Mouse (Mus musculus) hindbrain, embryonic 16.5 days (tissue): Measurements from ENCODE around the gene Tmem63b. TPM values are rescaled to one million over a fixed set of nuclear protein-coding genes. Genes with fewer than 3 reads are reported as not detected.
"Not testable (repeated sequence)": the region's sequence is repeated elsewhere in the genome, so short reads cannot be mapped to it uniquely, and the experiment has no call there.

Experiments used
- ATAC-seq: fragments of 200-750 bp; cut with Nextera tagmentation; 2 replicates; pipeline ENCODE4 v1.8.0; 2017; ENCODE audit warnings: moderate TSS enrichment, moderate library complexity
- H3K27ac ChIP-seq: fragments of 300-500 bp; sonication (generic); 2 replicates; pipeline ENCODE4 v1.5.1; 2014; ENCODE audit warnings: low read depth, mild to moderate bottlenecking, control low read depth, low read length, moderate library complexity
- H3K27me3 ChIP-seq: fragments of 300-500 bp; sonication (generic); replicated peaks from 2 replicates; pipeline ENCODE4 v1.6.1; 2014; ENCODE audit warnings: low read length; ENCODE audit not compliant: control insufficient read depth, insufficient read depth
- H3K36me3 ChIP-seq: fragments of 300-500 bp; sonication (generic); 2 replicates; pipeline ENCODE4 v1.6.1; 2014; ENCODE audit warnings: mild to moderate bottlenecking, low read length, moderate library complexity, mixed read lengths; ENCODE audit not compliant: control insufficient read depth, insufficient read depth
- H3K4me1 ChIP-seq: fragments of 300-500 bp; sonication (generic); 2 replicates; pipeline ENCODE4 v1.6.1; 2014; ENCODE audit warnings: low read depth, low read length; ENCODE audit not compliant: control insufficient read depth, insufficient read depth
- H3K4me2 ChIP-seq: fragments of 300-500 bp; sonication (generic); 2 replicates; pipeline ENCODE4 v1.6.1; 2014; ENCODE audit warnings: mild to moderate bottlenecking, low read length, control low read depth, moderate library complexity
- H3K4me3 ChIP-seq: fragments of 300-500 bp; sonication (generic); 2 replicates; pipeline ENCODE4 v1.5.1; 2014; ENCODE audit warnings: mild to moderate bottlenecking, low read length, control low read depth, moderate library complexity
- H3K9ac ChIP-seq: fragments of 300-500 bp; sonication (generic); 2 replicates; pipeline ENCODE4 v1.6.1; 2014; ENCODE audit warnings: low read depth, mild to moderate bottlenecking, control low read depth, low read length, moderate library complexity
- H3K9me3 ChIP-seq: fragments of 300-500 bp; sonication (generic); 2 replicates; pipeline ENCODE4 v1.6.1; 2014; ENCODE audit warnings: mild to moderate bottlenecking, low read length, moderate library complexity; ENCODE audit not compliant: control insufficient read depth
- WGBS: fragments of 180-500 bp; shearing (Covaris S2); extraction: QIAGEN DNeasy Blood & Tissue Kit; methylation state at CpG from one replicate; pipeline ENCODE4 v1.1.7; 2014; 5-methylcytosine and 5-hydroxymethylcytosine counted together
- polyA plus RNA-seq: library from polyadenylated mRNA; unstranded; fragments of >200 nt; fragmentation: Nextera tagmentation; extraction: Ambion mirVana; gene quantifications from 2 replicates; pipeline ENCODE4 v1.2.1, GENCODE M21; 2015

The Tmem63b gene
- polyA plus RNA-seq, 1 experiment from 2014 or later: 148 TPM

DNA sequence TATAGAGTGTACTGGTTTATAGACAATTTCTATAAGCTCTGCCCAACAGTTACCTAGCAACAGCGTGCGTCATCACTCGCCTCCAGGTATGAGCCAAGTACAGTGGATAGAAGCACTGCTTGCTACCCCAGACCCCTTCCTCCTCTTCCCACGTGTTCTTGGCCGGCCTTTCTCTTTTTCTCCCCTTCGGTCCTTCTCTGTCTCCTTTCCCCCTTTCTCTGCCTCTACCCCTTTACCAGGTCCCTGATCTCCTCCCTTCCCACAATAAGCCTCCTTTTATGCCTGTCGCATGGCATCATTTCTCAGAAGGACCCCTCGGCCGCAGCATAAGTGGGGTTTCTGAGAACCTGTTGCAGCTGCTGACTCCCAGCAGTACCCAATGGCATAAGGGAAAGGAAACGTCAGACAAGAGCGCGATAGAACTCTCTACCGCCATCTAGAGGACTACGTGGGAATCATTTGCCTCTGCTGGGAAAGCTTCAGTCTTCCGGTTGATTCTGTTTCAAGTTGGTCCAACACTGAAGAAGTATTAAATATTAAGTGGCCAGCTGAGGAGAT, 60.0 kb downstream of the Tmem63b start:
- Histone ChIP-seq H3K36me3 (no peaks in the 10 kb centered on the region), H3K27ac (no peak overlapping the region), H3K4me1 (peaks cover 12% of the 10 kb centered on the region), H3K9me3 (no peaks in the 10 kb centered on the region), H3K4me2 (peak overlapping the region; percentile 53), H3K27me3 (no peaks in the 10 kb centered on the region), H3K4me3 (peak overlapping the region; percentile 19; the same call in 1 of the 2 replicates), H3K9ac (peak overlapping the region; percentile 42; the same call in 1 of the 2 replicates)
- ATAC-seq: no peak; the same call in 1 of the 2 replicates
- 24% methylated on average over 15 of the region's 15 CpGs for WGBS

DNA sequence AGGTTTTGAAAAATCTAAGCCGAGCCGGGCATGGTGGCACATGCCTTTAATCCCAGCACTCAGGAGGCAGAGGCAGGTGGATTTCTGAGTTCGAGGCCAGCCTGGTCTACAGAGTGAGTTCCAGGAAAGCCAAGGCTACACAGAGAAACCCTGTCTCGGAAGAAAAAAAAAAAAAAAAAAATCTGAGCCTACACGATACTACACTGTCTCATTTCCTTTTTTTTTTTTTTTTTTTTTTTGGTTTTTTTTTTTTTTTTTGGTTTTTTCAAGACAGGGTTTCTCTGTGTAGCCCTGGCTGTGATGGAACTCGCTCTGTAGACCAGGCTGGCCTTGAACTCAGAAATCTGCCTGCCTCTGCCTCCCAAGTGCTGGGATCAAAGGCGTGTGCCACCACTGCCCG, 63.3 kb downstream of the Tmem63b start:
- H3K9ac ChIP-seq, H3K9me3 ChIP-seq, H3K27me3 ChIP-seq, ATAC-seq, H3K4me2 ChIP-seq, H3K4me1 ChIP-seq, H3K4me3 ChIP-seq, H3K36me3 ChIP-seq, H3K27ac ChIP-seq: not testable (repeated sequence)
- WGBS: 89% methylated on average over 8 of the region's 8 CpGs

DNA sequence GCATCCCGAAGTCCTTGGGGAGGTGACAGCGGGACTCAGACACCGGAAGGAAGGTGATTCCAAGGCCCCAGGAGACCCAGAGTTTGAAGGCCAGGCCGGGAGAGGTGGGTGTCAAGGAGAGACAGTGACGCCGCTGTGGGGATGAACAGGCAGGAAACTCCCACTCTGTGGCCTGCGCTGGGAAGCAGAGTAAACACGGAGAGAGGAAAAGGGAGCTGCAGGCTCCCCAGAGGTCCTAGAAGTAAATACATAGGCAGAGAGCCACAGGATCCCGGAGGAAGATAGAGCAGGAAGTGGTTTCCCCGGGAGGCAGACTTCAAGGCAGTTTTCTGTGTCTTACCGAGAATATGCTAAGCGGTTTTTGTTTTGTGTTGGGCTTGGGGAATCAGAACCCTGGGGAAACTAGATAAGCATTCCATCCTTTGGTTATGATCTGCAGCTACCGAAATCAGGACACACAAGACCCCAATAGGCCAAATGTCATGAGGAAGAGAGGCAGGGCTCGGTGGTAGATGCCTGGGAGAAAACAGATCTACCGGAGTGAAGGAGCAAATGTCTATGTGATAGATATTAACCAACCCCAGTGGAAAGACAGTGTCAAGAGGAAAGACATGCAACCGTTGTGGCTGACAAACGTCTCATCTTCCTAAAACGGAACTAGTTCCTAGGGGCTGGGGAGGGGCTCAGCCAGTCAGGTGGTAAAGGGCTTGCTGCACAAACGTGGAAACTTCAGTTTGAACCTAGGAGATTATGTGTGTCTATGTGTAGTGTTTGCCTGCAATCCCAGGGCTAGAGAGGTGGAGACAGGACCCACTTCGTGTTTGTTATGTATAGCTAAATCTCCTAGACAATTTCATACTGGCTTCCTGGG, 67.1 kb downstream of the Tmem63b start:
- Histone ChIP-seq H3K4me1 (peaks cover 3% of the 10 kb centered on the region; the same call in 1 of the 2 replicates), H3K27me3 (no peaks in the 10 kb centered on the region; the same call in 1 of the 2 replicates), H3K9me3 (no peaks in the 10 kb centered on the region), H3K27ac (peak overlapping the region; percentile 46), H3K4me3 (no peak overlapping the region), H3K9ac (peak overlapping the region; percentile 47), H3K4me2 (peak overlapping the region; percentile 29), H3K36me3 (no peaks in the 10 kb centered on the region)
- no peak for ATAC-seq
- 30% methylated on average over 20 of the region's 20 CpGs for WGBS

DNA sequence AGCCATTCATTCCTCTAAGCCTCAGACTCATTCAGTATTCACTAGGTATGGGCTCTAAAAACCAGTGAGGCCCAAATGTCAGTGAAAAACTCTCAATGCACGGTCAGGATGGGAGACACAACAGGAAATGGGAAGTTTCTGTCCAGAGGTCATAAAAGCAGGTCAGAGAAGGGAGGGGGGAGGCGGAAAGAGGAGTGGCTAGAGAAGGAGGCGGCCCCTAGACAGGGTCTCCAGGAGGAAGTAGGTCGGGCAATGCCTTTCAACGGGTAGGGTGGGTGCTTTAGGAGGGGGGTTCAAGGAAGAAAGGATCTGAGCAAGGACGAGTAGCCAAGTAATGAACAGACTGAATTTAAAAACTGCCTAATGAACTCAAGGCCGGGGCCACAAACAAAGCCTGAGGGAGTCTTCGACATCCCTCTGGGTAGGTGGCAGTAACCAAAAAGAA, 67.7 kb downstream of the Tmem63b start:
- Histone ChIP-seq H3K27me3 (no peaks in the 10 kb centered on the region; the same call in 1 of the 2 replicates), H3K9ac (peak overlapping the region; percentile 47), H3K36me3 (no peaks in the 10 kb centered on the region), H3K9me3 (no peaks in the 10 kb centered on the region), H3K27ac (peak overlapping the region; percentile 46), H3K4me3 (no peak overlapping the region), H3K4me1 (peaks cover 3% of the 10 kb centered on the region; the same call in 1 of the 2 replicates), H3K4me2 (peak overlapping the region; percentile 29)
- WGBS: 13% methylated on average over 8 of the region's 8 CpGs
- ATAC-seq: no peak

DNA sequence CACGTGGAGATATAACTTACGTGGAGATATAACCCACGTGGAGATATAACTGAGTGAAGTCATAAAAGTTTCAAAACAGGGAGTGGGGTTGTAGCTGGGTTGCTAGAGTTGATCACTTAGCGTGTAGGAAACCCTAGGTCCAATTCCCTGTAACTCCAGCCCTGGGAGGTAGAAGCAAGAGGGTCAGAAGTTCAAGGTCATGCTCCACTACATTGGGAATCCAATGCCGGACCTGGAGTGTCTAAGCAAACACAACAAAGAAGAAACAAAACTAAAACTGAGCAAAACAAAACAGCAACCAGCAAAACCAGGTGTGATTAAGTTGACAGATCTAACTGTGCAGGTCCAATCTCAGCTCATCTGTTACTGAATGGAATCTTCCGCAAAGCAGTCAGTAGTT, 69.0 kb downstream of the Tmem63b start:
- 87% methylated on average over 6 of the region's 6 CpGs for WGBS
- H3K9me3 ChIP-seq: no peaks in the 10 kb centered on the region
- no peaks in the 10 kb centered on the region; the same call in 1 of the 2 replicates for H3K27me3 ChIP-seq
- H3K4me1 ChIP-seq: peaks cover 3% of the 10 kb centered on the region; the same call in 1 of the 2 replicates
- no peak overlapping the region for H3K9ac ChIP-seq
- H3K36me3 ChIP-seq: no peaks in the 10 kb centered on the region
- no peak overlapping the region for H3K4me2 ChIP-seq
- ATAC-seq: no peak
- no peak overlapping the region for H3K27ac ChIP-seq
- no peak overlapping the region for H3K4me3 ChIP-seq

DNA sequence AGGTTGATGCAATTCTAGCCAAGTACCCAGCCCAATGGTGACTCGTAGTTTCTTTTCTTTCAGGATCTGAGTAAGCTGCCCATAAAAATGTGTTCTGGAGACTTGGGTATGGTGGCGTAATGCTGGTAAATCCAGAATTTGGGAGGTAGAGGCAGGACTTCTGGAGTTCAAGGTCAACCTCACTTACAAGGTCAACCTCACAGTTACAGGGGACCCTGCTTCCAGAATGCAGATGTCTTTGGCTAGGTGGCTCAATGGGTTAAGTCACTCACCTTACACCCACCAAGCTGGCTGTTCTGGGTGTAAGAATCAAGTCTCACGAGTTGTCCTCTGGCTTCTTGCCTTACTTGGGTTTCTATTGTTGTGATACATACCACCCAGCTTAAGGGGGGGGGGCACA, 70.0 kb downstream of the Tmem63b start:
- no peak overlapping the region for H3K9ac ChIP-seq
- H3K4me3 ChIP-seq: no peak overlapping the region
- no peaks in the 10 kb centered on the region for H3K9me3 ChIP-seq
- no peak overlapping the region for H3K4me2 ChIP-seq
- H3K27ac ChIP-seq: no peak overlapping the region
- 87% methylated on average over 3 of the region's 3 CpGs for WGBS
- H3K27me3 ChIP-seq: no peaks in the 10 kb centered on the region; the same call in 1 of the 2 replicates
- H3K36me3 ChIP-seq: no peaks in the 10 kb centered on the region
- no peak for ATAC-seq
- peaks cover 3% of the 10 kb centered on the region; the same call in 1 of the 2 replicates for H3K4me1 ChIP-seq

DNA sequence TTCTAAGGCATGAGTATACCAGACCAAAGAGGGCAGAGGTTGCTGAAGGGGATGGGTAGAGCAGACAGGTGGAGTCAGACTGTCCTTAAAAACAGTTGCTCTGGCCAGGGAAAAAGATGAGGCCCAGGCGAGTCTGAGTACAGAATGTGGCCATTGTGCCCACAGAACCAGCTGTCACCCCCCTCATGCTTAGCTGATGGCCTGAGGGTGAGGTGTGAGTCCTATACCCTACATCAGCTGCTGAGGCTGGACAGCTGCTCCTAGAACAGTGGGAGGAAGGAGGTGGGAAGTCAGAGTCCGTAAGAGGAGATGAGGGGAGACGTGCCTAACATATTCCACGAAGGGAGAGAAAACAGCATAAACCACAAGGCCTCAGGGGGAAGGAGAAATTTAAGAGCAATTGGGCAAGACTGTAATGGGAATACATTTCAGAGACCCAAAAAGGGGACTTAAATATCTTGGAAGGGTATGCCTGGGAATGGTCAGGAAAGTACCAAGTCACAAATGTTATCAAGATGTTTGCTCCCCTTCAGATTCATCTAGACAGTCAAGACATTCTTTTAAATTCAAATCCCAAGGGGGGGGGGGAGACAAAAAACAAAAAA, 70.6 kb downstream of the Tmem63b start:
- Histone ChIP-seq H3K27ac (no peak overlapping the region), H3K4me2 (no peak overlapping the region), H3K27me3 (no peaks in the 10 kb centered on the region; the same call in 1 of the 2 replicates), H3K4me3 (no peak overlapping the region), H3K36me3 (no peaks in the 10 kb centered on the region), H3K4me1 (peaks cover 3% of the 10 kb centered on the region; the same call in 1 of the 2 replicates), H3K9ac (no peak overlapping the region), H3K9me3 (no peaks in the 10 kb centered on the region)
- WGBS: 61% methylated on average over 4 of the region's 4 CpGs
- ATAC-seq: no peak

DNA sequence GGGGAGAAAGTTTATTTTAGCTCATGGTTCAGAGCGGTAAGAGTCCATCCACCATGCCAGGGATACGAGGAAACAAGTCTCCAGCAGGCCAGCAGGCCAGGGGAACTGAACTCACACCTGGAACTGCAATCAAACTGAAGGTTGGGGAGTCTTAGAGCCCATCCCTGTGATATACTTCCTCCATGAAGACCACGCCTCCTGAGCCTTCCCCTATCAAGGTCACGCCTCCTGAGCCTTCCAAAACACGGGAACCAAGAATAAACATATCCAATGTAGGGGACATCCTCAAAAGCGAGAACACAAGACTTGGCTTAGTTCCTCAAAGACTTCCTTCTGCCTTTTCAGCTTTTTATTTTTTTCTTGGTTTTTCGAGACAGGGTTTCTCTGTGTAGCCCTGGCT, 73.8 kb downstream of the Tmem63b start:
- Histone ChIP-seq H3K9ac (no peak overlapping the region), H3K36me3 (no peaks in the 10 kb centered on the region), H3K4me1 (no peaks in the 10 kb centered on the region), H3K27me3 (no peaks in the 10 kb centered on the region), H3K4me3 (no peak overlapping the region), H3K4me2 (no peak overlapping the region), H3K27ac (no peak overlapping the region), H3K9me3 (no peaks in the 10 kb centered on the region)
- WGBS: 86% methylated on average over 7 of the region's 7 CpGs
- no peak for ATAC-seq

DNA sequence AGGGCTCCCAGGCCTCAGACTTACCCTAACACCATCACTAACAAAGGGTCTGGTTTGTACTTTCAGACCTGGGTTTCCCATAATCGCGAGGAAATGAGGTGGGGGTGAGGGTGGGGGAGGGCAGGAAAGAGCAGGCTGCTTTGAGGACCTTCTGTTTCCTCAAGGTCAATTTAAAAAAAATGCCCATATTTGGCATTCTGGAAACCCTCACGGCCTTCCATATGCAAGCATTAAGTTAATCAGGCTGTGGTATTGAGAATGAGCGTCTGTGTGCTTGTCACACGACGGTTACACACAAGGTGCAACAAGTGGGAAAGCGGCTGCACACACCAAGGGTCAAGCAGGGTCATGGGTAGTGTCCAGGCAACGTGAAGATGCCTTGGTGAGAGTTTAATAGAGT, 74.7 kb downstream of the Tmem63b start:
- H3K36me3 ChIP-seq: no peaks in the 10 kb centered on the region
- no peaks in the 10 kb centered on the region for H3K27me3 ChIP-seq
- H3K27ac ChIP-seq: no peak overlapping the region
- ATAC-seq: no peak
- no peak overlapping the region for H3K4me2 ChIP-seq
- H3K4me3 ChIP-seq: no peak overlapping the region
- no peak overlapping the region for H3K9ac ChIP-seq
- no peaks in the 10 kb centered on the region for H3K4me1 ChIP-seq
- H3K9me3 ChIP-seq: no peaks in the 10 kb centered on the region
- WGBS: 84% methylated on average over 8 of the region's 8 CpGs
